Mouse (Mus musculus): ENCODE data around the gene Rspry1.

Rspry1 gene

GRCm38 (mm10) chr8:94604030-94604429 is 2.3 kb downstream of the Rspry1 start:
- DNase-seq = no peak

- no peak for DNase-seq
These were observed 5.3 kb downstream of the Rspry1 start for GRCm38 (mm10) chr8:94607064-94607463.

GRCm38 (mm10) chr8:94624885-94625284 is 23.1 kb downstream of the Rspry1 start:
- no peak for DNase-seq

- no peak for DNase-seq
These were observed 31.9 kb downstream of the Rspry1 start for GRCm38 (mm10) chr8:94633564-94634194.

- no peak for DNase-seq
These were observed 32.5 kb downstream of the Rspry1 start for GRCm38 (mm10) chr8:94634211-94634610.

- DNase-seq = no peak
These were observed 39.4 kb downstream of the Rspry1 start for GRCm38 (mm10) chr8:94641183-94641582.

GRCm38 (mm10) chr8:94641938-94642337 is 40.2 kb downstream of the Rspry1 start:
- DNase-seq = no peak

- DNase-seq = no peak
These were observed 43.5 kb downstream of the Rspry1 start for GRCm38 (mm10) chr8:94645202-94645601.

GRCm38 (mm10) chr8:94646165-94646564 is 44.4 kb downstream of the Rspry1 start:
- DNase-seq = no peak

GRCm38 (mm10) chr8:94649496-94649895 is 47.8 kb downstream of the Rspry1 start:
- DNase-seq = no peak

- DNase-seq = no peak
These were observed 51.2 kb downstream of the Rspry1 start for GRCm38 (mm10) chr8:94652951-94653350.

GRCm38 (mm10) chr8:94654994-94655393 is 53.3 kb downstream of the Rspry1 start:
- no peak for DNase-seq

- no peak for DNase-seq
These were observed 56.3 kb downstream of the Rspry1 start for GRCm38 (mm10) chr8:94658031-94658430.

GRCm38 (mm10) chr8:94660418-94660817 is 58.7 kb downstream of the Rspry1 start:
- no peak for DNase-seq

- no peak for DNase-seq
These were observed 63.0 kb downstream of the Rspry1 start for GRCm38 (mm10) chr8:94664722-94665121.

- DNase-seq = peak; percentile 96 to 98
These were observed 64.9 kb downstream of the Rspry1 start, which contains the start of gene Arl2bp for GRCm38 (mm10) chr8:94666456-94667308. TSS of gene Arl2bp (plus strand) at chr8:94666600.

- peak in 1 of 2 experiments; percentile 24 for DNase-seq
These were observed 72.6 kb downstream of the Rspry1 start for GRCm38 (mm10) chr8:94674384-94674783.

- DNase-seq = no peak
These were observed 74.2 kb downstream of the Rspry1 start for GRCm38 (mm10) chr8:94675923-94676322.

- peak in 1 of 2 experiments; percentile 32 for DNase-seq
These were observed 76.8 kb downstream of the Rspry1 start for GRCm38 (mm10) chr8:94678582-94678981.

GRCm38 (mm10) chr8:94680414-94680813 is 78.7 kb downstream of the Rspry1 start:
- DNase-seq = no peak

GRCm38 (mm10) chr8:94682732-94683524 is 81.2 kb downstream of the Rspry1 start:
- peak in 1 of 2 experiments; percentile 38 for DNase-seq

GRCm38 (mm10) chr8:94684287-94684686 is 82.5 kb downstream of the Rspry1 start:
- DNase-seq = no peak

GRCm38 (mm10) chr8:94685953-94686352 is 84.2 kb downstream of the Rspry1 start:
- DNase-seq = peak in 1 of 2 experiments; percentile 19

Measured in kidney, postnatal 4 days (tissue).